Mouse (Mus musculus) heart, adult 9 months (tissue): ENCODE results near the gene Nkap.
"Not testable (repeated sequence)": the region's sequence is repeated elsewhere in the genome, so short reads cannot be mapped to it uniquely, and the experiment has no call there.

ENCODE experiments used
- DNase-seq, 2 experiments: peaks; one replicate each; pipeline ENCODE4 v3.0.0; 2022; ENCODE audit warnings: low spot score in 2 of 2

The Nkap gene

DNA sequence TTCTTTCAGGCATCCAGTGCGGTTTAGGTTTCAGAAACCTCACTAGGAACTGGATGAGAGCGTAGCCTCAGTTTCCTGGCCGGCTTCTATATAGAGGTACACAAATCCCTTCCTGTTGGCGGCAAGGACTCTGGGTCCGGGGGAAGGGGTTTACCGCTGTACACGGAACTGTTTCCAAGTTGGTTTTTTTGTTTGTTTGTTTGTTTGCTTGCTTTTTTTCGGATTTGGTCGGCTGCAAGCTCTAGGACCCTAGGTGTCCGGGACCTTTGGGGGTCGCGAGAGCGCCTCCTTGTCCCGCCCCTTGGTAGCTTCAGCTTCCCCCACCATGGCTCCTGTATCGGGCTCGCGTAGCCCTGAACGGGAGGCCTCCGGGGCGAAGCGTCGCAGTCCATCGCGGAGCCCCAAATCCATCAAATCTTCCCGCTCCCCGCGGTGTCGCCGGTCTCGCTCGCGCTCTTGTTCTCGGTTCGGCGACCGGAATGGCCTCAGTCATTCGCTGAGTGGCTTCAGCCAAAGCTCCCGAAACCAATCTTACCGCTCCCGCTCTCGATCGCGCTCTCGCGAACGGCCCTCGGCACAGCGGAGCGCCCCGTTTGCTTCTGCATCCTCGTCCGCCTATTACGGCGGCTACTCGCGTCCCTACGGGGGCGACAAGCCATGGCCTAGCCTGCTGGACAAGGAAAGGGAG lies at the start of gene Nkap:
Gene Nkap (plus strand): TSS at position 125 of the 688 bp plus-strand sequence.
- peak; percentile 36 to 65 for DNase-seq

DNA sequence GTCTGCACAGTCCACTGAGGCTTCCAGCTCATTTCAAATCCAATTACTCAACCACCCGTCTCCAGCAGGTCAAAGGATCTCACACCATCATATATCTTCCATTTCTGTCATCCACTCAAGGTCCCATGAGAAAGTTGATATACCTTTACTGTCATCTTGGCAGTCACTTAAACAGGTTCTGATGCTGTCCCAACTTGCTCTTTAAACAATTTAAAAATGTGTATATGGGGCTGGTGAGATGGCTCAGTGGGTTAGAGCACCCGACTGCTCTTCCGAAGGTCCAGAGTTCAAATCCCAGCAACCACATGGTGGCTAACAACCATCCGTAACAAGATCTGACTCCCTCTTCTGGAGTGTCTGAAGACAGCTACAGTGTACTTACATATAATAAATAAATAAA lies 46.2 kb upstream of the Nkap start:
- DNase-seq = not testable (repeated sequence)

DNA sequence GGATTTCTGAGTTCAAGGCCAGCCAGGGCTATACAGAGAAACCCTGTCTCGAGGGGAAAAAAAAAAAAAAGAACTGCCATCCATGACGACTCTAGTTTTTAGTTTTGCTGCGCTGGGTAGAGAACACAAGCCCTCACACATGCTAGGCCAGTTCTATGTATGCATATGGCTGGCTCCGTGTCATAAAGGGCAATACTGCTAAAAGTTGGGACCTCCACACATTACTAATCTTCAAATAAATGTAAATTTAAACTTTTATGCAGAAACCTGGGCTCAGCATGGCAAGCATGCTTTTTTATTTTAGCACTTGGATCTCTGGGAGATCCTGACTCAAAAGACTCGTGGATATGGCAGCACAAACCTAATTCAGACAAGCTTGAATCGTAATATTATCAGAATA lies 45.4 kb upstream of the Nkap start:
- no peak for DNase-seq

DNA sequence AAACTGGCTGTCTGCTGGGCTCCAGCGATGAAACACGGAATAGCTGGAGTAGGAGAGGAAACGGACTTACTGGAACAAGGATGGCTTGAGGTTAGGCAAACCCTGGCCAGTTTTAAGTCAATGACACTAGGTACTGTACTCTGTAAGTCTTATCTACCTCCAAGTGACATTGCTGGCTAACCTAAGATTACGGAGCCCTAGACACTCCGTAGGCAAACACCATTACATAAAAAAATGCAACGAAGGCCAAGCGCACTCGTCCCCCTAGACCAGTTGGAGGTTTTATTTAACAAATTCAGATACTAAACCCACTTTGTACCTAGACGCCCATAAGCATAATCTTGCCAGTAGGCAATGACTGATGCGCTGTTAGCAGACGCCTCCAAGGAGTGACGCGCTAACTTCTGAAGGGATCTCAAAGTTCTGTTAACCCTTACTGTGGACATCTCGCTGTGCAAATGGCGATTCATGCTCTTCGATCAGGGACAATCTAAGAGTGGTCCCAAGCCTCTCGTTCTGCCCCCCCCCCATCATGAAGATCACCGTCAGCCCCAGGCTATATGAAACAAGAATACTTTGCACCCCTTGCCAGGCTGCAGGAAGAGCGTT lies 42.2 kb upstream of the Nkap start:
- DNase-seq = no peak

DNA sequence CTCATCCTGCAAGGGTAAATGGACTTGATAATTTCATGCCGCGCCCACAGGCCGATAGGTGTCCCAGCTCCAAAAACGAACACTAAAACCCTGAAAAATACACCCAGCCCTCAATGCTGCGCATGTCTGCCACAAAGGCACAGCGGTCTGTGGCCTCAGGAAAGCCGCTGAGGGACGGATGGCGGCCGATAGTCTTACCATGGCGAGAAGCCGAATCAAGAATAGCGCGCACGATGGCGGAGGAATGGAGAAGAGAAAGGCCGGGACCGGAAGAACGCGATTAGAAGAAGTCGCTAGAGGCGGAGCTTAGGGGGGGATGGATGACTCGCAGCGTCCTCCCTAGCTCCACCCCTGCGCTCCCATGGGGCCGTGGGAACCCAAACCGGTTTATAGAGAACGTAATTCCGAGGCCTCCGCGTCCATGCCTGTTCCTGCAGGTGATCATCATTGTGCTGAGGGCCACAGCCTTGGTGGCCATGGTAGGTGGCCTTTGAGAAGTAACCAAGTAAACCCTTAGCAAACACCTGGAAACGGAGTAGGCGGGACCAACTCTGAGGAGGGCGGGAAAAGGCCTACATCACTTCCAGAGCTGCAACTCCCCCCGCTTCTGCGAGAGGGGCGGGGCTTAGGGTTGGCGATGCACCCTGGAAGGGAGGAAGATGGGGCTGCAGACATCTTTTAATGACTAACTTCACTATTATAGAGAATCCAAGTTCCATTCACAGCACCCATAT lies 41.5 kb upstream of the Nkap start, which contains the start of gene Rpl39:
Gene Rpl39 (minus strand): TSS at position 476 of the 734 bp plus-strand sequence.
- peak; percentile 84 to 91 for DNase-seq

DNA sequence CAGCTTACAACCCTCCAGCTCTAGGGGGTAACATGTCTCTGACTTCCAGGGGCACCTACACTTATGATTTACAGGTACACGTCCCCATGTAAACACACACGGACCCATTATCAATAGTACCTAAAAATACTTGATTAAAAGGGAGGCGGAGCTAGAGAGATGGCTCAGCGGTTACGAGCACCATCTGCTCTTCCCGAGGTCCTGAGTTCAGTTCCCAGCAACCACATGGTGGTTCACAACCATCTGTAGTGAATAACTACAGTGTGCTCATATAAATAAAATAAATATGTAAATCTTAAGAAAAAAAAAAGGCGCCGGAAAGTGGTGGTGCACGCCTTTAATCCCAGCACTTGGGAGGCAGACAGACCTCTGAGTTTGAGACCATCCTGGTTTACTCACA lies 40.9 kb upstream of the Nkap start:
- DNase-seq = no peak

DNA sequence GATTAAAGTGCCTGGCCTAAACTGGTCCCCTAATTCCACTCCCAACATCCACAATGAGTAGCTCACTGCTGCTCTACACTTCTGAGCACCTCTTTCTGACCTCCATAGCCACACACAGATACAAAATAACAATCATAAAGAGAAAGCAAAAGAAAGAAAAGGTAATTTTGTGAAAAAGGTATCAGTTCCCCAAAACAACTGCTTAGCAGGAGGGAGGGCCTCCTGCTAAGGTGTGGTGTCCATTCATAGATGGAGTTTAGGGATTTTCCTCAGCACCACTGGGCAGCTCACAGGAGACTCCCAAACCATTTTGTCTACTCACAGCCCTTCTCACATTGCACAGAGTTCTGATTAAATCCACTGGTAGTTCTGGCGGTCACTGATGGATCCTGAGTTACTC lies 37.8 kb upstream of the Nkap start:
- DNase-seq = no peak

DNA sequence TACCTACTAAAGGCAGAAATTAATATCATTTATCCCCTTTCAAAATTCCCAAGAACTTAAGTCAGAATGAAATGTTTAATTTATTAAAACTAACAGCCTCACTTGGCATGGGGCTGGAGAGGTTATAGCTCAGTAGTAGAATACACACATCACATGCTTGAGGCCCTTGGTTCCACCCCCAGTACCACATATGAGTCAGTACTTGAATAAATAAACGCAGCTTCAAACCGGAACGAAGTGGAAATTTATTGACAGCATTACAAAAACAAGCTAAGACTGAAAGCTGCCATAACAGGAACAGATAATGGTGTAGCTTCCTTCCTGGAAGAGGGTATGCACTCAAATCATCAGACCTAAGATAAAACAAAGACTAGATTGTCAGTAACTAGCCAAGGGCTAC lies 35.1 kb upstream of the Nkap start:
- no peak for DNase-seq

DNA sequence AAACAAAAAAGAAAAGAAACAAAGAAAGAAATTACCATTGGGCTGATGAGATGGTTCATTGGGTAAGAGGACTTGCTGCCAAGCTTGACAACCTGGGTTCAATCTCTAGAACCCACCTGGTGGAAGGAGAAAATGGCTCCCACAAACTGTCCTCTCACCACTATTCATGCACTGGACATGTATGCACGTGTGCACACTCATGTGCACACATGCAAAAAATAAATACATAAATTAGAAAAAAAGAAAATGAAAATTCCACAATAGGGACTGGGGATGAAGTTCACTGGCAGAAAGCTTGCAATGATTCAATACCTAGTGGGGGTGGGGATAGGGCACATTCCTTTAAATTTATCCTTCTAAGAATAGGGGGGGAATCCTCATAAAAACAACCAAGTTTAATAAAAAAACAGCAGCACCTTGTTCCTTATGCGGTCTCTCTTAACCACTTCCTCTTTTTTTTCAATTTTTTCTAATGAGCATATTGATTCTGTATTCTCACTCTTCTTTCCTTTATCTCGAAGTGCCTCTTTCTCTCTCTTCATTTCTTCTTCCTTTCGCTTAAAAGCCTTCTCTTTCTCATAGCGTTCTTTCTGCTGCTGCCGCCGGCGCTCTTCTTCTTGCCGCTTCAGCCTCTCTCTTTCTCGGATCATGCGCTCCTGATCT lies 31.4 kb upstream of the Nkap start:
- no peak for DNase-seq

DNA sequence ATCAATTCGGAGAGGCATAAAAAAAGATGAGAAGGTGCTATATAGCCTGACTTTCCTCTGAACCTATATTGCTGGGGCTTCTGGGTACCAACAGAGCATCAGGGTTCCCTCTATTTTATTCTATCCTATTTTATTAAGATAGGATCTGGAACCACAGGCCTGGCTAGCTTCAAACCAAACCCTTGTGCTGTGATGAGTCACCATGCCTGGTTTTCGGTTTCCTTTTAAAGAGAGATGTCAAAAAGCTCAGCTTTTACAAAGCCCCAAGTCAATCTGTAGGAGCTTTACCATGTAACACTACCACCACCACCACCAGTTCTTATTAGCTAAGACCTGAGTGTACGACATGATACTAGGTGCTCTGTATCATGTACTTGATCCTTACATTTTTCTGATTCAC lies 27.9 kb upstream of the Nkap start:
- DNase-seq = no peak

DNA sequence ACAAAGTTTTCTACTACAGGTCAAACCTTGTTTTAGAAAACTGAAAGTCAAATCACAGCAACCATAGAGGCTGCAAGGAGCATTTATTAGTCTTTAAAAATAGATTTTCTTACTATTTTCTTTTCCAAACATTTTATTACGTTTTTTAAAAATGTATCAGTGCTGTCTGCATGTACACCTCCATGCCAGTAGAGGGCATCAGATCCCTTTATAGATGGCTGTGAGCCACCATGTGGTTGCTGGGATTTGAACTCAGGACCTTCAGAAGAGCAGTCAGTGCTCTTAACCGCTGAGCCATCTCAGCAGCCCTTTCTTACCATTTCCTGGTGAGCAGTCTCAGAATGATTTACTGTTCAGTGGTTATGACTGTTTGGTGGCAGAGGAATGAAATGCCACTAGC lies 22.8 kb upstream of the Nkap start:
- no peak for DNase-seq

DNA sequence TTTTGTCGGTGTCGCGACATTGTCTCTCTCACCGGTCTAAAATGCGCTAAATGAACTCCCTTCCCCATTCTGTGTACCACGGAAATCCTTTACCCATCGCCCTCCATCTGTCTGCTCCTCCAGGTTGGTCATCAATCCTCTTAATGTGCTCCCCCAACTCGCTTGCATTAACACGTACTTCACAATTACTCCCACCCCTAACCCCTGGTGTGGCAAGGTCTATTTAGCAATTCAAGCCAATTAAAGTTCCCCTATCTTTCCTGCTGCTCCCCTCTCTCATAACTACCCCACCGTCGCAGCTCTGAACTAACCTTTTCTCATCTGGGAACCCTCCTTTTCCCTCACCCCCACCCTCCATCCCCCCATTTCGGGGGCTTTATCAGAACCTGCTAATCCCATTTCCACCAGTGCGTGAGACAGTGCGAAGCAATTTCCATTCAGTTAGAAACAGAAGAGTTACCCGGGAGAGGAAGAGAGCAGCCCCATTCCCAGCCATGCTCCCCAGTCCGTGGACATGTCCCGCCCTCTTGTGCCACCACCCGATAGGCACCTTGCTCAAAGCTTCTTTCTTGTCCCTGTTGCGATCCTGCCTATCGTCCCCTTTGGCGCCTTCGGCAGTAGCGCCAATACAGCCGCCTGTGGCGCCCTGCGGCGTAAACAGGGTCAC lies 16.9 kb upstream of the Nkap start:
- no peak for DNase-seq

DNA sequence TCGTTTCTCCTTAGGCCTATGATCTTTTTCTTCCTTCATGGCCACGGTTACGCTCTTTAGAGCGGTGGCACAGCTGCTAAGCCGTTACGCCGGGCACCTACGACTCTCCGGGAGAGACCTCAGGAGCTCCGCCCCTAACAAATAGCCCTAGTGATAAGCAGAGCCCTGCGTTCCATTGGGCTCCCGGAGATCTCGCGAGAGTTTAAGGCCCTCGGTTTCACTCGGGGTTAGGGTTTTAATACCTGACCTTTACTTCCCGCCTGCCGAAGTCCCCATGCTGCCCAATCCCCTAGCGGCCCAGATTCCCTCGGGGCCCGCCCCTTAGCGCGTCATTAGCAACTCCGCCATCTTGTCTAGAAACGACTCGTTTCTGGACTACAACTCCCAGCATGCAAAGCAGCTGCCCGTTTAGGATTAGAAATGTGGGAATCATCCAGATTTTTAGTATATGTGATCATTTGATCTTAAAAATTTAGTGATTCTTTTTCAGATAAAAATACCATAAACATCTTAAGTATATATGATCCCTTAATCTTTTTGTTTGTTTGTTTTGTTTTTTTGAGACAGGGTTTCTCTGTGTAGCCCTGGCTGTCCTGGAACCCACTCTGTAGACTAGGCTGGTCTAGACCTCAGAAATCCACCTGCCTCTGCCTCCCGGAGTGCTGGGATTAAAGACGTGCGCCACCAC lies 16.3 kb upstream of the Nkap start, which contains the start of gene Upf3b:
Gene Upf3b (minus strand): TSS at position 130 of the 688 bp plus-strand sequence.
- peak; percentile 95 for DNase-seq

DNA sequence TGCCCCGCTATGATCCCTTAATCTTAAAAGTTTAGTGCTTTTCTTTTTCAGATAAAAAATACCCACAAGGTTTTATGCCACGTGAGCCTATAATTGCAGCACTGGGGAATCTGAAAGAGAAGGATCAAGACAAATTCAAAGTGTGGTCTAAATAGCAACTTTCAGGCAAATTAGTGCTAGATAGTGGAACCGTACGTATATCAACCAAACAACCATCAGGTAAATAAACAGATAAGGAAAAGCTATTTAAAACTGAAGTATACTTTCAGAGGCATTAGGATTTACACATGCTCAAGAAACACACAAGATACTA lies 15.8 kb upstream of the Nkap start:
- no peak for DNase-seq

DNA sequence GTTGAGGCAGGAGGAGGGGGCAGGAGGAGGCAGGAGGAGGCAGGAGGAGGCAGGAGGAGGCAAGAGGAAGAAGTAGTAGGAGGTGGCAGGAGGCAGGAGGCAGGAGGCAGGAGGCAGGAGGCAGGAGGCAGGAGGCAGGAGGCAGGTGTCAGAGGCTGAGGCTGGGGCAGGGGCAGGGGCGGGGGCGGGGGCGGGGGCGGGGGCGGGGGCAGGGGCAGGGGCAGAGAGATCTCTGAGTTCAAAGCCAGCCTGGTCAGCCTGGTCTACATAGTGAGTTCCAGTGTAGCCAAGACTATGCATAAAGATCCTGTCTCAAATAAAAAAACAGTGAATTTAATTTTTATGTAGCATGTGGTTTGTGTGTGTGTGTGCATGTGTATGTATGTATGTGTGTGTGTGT lies 9.5 kb upstream of the Nkap start:
- no peak for DNase-seq

DNA sequence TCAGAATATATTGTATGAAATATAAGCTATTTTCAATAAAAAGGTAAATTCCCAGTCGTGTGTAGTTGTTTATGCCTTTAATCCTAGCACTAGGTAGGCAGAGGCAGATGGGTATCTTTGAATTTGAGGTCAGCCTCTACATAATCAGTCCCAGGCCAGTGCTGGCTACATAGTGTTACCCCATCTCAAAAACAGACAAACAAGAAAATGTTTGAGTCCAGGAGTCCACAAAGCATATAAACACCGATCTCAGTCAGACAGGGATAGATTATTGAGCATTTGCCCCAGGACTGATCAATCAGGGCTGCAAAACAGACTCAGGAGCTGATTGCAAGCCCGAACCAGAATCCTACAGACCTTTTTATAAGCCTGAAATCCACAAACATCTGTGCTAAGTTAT lies 7.0 kb upstream of the Nkap start:
- DNase-seq = no peak

DNA sequence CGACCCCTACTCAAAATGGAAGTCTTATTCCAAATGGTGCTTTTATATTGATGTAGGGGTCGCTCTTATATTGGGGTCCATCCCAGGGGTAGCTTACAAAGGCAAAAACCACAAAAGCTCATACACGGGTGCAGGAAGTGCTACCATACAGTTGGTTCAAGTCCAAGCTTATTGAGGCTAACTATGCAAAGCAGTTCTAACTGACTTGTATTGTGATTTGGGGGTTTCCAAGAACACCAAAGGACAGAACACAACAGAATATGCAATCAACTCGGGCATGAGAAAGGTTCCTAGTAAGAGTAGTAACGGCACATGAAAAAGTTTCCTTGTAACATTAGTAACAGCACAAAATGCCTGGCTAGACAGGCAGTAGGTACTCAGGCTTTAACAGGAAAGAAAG lies 6.4 kb upstream of the Nkap start:
- no peak for DNase-seq

DNA sequence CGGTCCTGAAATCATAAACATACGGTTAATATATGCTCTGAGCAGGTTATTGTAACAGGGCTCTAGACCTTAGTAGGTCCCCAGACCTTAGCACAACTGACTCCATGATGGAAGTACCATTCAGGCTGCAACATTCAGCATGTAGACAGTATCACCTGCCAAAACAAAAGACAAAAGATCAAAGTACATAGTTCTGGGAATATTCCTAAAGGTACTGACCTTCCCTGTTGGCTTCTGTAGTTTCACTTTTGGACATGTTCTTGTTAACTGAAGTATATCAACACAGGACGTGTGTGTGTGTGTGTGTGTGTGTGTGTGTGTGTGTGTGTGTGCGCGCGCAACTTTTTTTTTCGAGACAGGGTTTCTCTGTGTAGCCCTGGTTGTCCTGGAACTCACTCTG lies 1.1 kb upstream of the Nkap start:
- no peak for DNase-seq

DNA sequence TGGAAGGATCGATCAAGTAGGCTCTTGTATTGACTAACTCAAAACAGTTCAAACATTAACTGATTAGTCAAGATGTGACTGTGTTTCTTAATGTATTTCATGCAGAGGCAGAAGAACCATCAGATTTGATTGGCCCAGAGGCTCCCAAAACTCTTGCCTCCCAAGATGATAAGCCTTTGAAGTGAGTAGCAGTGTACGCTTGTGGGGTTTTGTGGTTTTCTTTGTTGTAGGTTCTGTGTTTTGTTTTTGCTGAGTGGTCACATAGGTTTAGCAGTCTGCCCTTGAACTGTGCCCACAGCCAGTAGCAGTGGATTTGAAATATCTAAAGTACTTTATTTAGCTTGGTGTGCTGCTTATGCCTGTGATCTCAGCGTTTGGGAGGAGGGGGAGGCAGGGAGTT lies 15.1 kb downstream of the Nkap start:
- no peak for DNase-seq

DNA sequence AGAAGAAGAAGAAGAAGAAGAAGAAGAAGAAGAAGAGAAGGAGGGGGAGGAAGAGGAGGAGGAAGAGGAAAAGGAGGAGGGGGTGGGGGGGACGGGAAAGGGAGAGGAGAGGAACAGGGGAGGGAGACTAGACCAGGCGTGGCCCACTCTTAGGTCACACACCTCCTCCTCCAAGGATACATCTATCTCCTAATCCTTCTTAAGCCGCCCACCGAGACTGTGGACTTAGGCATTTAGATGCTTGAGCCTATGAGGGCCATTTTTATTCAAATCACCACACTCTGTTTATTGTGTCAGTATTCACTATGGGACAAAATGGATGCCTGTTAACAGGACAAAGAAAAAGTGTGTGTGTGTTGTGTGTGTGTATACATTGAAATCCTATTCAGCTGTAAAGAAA lies 17.9 kb downstream of the Nkap start:
- not testable (repeated sequence) for DNase-seq

DNA sequence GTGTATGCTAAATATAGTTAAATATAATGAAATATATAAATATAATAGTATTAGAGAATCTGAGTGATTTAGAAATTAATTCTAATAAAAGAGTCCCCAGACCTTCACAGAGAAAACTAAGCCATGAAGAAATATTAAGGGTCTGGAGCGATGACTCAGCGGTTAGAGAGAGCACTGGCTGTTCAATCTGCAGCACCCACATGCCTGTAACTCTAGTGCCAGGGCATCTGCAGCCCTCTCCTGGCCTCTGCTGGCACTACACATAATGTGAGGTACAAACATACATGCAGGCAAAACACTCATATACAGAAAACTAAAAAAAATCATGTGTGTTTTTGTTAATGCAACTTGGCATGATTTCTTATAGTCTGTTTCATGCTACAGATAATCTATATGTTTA lies 18.4 kb downstream of the Nkap start:
- no peak for DNase-seq

DNA sequence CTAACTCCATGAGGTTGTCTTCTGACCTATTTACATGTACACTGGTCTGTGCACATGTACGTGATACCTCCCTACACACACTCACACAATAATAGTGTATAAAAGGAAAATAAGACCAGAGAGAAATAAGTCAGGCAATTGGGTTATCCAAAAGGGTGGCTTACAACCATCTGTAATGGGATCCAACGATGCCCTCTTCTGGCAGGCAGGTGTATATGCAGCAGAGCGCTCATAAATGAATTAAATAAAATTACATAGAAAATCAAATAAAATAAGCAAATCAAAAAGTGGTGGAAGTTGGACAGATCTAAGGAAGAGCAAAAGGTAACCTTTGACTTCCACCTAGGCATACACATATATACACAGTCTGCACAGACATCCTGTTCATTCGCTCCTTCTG lies 31.2 kb downstream of the Nkap start:
- DNase-seq = no peak
